Mouse (Mus musculus) intestine, embryonic 14.5 days (tissue): ENCODE data around the gene Lrrc17. TPM values are rescaled to one million over a fixed set of nuclear protein-coding genes. Genes with fewer than 3 reads are reported as not detected.

Experiments used
- ATAC-seq: fragments of 200-750 bp; cut with Nextera tagmentation; replicated peaks from 2 replicates; pipeline ENCODE4 v1.8.0; 2017; ENCODE audit warnings: low read depth, moderate number of reproducible peaks, moderate TSS enrichment, moderate library complexity; ENCODE audit not compliant: low FRiP score, low TSS enrichment
- DNase-seq: peaks from one replicate; pipeline ENCODE4 v3.0.0-alpha.2; 2018; ENCODE audit warnings: low spot score
- H3K27ac ChIP-seq: fragments of 300-500 bp; sonication (generic); 2 replicates; pipeline ENCODE4 v1.5.1; 2014; ENCODE audit warnings: low read depth, mild to moderate bottlenecking, control low read depth
- H3K27me3 ChIP-seq: fragments of 300-500 bp; sonication (generic); replicated peaks from 2 replicates; pipeline ENCODE4 v1.6.1; 2014; ENCODE audit warnings: low read length, control low read depth; ENCODE audit not compliant: control insufficient read depth, insufficient read depth
- H3K36me3 ChIP-seq: fragments of 300-500 bp; sonication (generic); 2 replicates; pipeline ENCODE4 v1.6.1; 2014; ENCODE audit warnings: low read length, control low read depth; ENCODE audit not compliant: control insufficient read depth, insufficient read depth
- H3K4me1 ChIP-seq: fragments of 300-500 bp; sonication (generic); replicated peaks from 2 replicates; pipeline ENCODE4 v1.6.1; 2014; ENCODE audit warnings: low read length, control low read depth, mixed read lengths; ENCODE audit not compliant: control insufficient read depth, insufficient read depth
- H3K4me2 ChIP-seq: fragments of 300-500 bp; sonication (generic); 2 replicates; pipeline ENCODE4 v1.6.1; 2014; ENCODE audit warnings: low read length
- H3K4me3 ChIP-seq: fragments of 300-500 bp; sonication (generic); 2 replicates; pipeline ENCODE4 v1.5.1; 2014; ENCODE audit warnings: low read depth, low read length, control low read depth, mixed read lengths
- H3K9ac ChIP-seq: fragments of 300-500 bp; sonication (generic); 2 replicates; pipeline ENCODE4 v1.6.1; 2014; ENCODE audit warnings: mild to moderate bottlenecking, low read length
- H3K9me3 ChIP-seq: fragments of 300-500 bp; sonication (generic); 2 replicates; pipeline ENCODE4 v1.6.1; 2016; ENCODE audit warnings: low read length, control low read depth; ENCODE audit not compliant: control insufficient read depth
- WGBS: fragments of 180-500 bp; shearing (Covaris S2); extraction: QIAGEN DNeasy Blood & Tissue Kit; methylation state at CpG from one replicate; pipeline ENCODE4 v1.1.7; 2014; 5-methylcytosine and 5-hydroxymethylcytosine counted together
- polyA plus RNA-seq: library from polyadenylated mRNA; unstranded; fragments of >200 nt; fragmentation: Nextera tagmentation; extraction: Ambion mirVana; gene quantifications from 2 replicates; pipeline ENCODE4 v1.2.1, GENCODE M21; 2014

Lrrc17 gene
- polyA plus RNA-seq: 40.2 and 42.5 TPM in 2 replicates

GRCm38 (mm10) chr5:21543409-21544201 lies at the start of gene Lrrc17:
TSS of gene Lrrc17 (plus strand) at chr5:21543559.
- Histone ChIP-seq H3K9ac (peak within 1 kb of the TSS; percentile 49), H3K9me3 (no peaks in the 10 kb centered on the region), H3K27me3 (no peaks in the 10 kb centered on the region), H3K4me1 (peaks cover 22% of the 10 kb centered on the region), H3K4me3 (peak within 1 kb of the TSS; percentile 47), H3K27ac (peak within 1 kb of the TSS; percentile 90), H3K36me3 (no peaks in the 10 kb centered on the region), H3K4me2 (peak within 1 kb of the TSS; percentile 43)
- 26% methylated on average over 17 of the region's 17 CpGs for WGBS
- peak; percentile 89 for ATAC-seq
- DNase-seq: peak; percentile 78

- Histone ChIP-seq H3K9ac (no peak overlapping the region), H3K27me3 (no peaks in the 10 kb centered on the region), H3K27ac (no peak overlapping the region), H3K4me2 (no peak overlapping the region), H3K4me3 (no peak overlapping the region), H3K36me3 (no peaks in the 10 kb centered on the region), H3K9me3 (no peaks in the 10 kb centered on the region), H3K4me1 (peaks cover 2% of the 10 kb centered on the region; the same call in 1 of the 2 replicates)
- no peak for DNase-seq
- no peak for ATAC-seq
- 52% methylated on average over 3 of the region's 3 CpGs for WGBS
Measured at GRCm38 (mm10) chr5:21494781-21495180, 48.6 kb upstream of the Lrrc17 start.

- 60% methylated on average over 6 of the region's 6 CpGs for WGBS
- Histone ChIP-seq H3K4me3 (no peak overlapping the region), H3K4me1 (peaks cover 13% of the 10 kb centered on the region; the same call in 1 of the 2 replicates), H3K36me3 (no peaks in the 10 kb centered on the region), H3K9me3 (no peaks in the 10 kb centered on the region), H3K9ac (no peak overlapping the region), H3K4me2 (no peak overlapping the region), H3K27ac (peak overlapping the region; percentile 29; the same call in 1 of the 2 replicates), H3K27me3 (no peaks in the 10 kb centered on the region)
- no peak for DNase-seq
- no peak for ATAC-seq
Measured at GRCm38 (mm10) chr5:21496321-21496720, 47.0 kb upstream of the Lrrc17 start.

GRCm38 (mm10) chr5:21496881-21497280 lies 46.5 kb upstream of the Lrrc17 start:
- Histone ChIP-seq H3K4me1 (peaks cover 16% of the 10 kb centered on the region; the same call in 1 of the 2 replicates), H3K9me3 (no peaks in the 10 kb centered on the region), H3K4me2 (no peak overlapping the region), H3K4me3 (no peak overlapping the region), H3K27me3 (no peaks in the 10 kb centered on the region), H3K27ac (peak overlapping the region; percentile 29), H3K9ac (no peak overlapping the region), H3K36me3 (no peaks in the 10 kb centered on the region)
- ATAC-seq (no peak), DNase-seq (no peak)
- 61% methylated on average over 3 of the region's 3 CpGs for WGBS

- no peak for DNase-seq
- H3K27ac ChIP-seq: no peak overlapping the region
- peaks cover 16% of the 10 kb centered on the region; the same call in 1 of the 2 replicates for H3K4me1 ChIP-seq
- no peak overlapping the region for H3K4me3 ChIP-seq
- 79% methylated on average over 2 of the region's 2 CpGs for WGBS
- no peaks in the 10 kb centered on the region for H3K9me3 ChIP-seq
- H3K9ac ChIP-seq: no peak overlapping the region
- H3K27me3 ChIP-seq: no peaks in the 10 kb centered on the region
- H3K36me3 ChIP-seq: no peaks in the 10 kb centered on the region
- H3K4me2 ChIP-seq: no peak overlapping the region
- ATAC-seq: no peak
Measured at GRCm38 (mm10) chr5:21498490-21498889, 44.9 kb upstream of the Lrrc17 start.

GRCm38 (mm10) chr5:21498925-21499324 lies 44.4 kb upstream of the Lrrc17 start:
- 68% methylated on average over 11 of the region's 11 CpGs for WGBS
- H3K36me3 ChIP-seq: no peaks in the 10 kb centered on the region
- no peak overlapping the region for H3K27ac ChIP-seq
- H3K9me3 ChIP-seq: no peaks in the 10 kb centered on the region
- DNase-seq (no peak), ATAC-seq (no peak)
- H3K4me3 ChIP-seq: no peak overlapping the region
- no peak overlapping the region for H3K4me2 ChIP-seq
- H3K9ac ChIP-seq: no peak overlapping the region
- H3K27me3 ChIP-seq: no peaks in the 10 kb centered on the region
- H3K4me1 ChIP-seq: peaks cover 16% of the 10 kb centered on the region; the same call in 1 of the 2 replicates

GRCm38 (mm10) chr5:21500133-21500532 lies 43.2 kb upstream of the Lrrc17 start:
- Histone ChIP-seq H3K27me3 (no peaks in the 10 kb centered on the region), H3K4me3 (no peak overlapping the region), H3K9me3 (no peaks in the 10 kb centered on the region), H3K27ac (0 out of 2 replicates have a peak overlapping the region, but pooled peaks have one; percentile 4), H3K4me2 (no peak overlapping the region), H3K9ac (no peak overlapping the region), H3K36me3 (no peaks in the 10 kb centered on the region), H3K4me1 (peaks cover 16% of the 10 kb centered on the region; the same call in 1 of the 2 replicates)
- 58% methylated on average over 10 of the region's 10 CpGs for WGBS
- no peak for DNase-seq
- no peak for ATAC-seq

GRCm38 (mm10) chr5:21500941-21501340 lies 42.4 kb upstream of the Lrrc17 start:
- Histone ChIP-seq H3K9me3 (no peaks in the 10 kb centered on the region), H3K27ac (peak overlapping the region; percentile 62), H3K4me2 (0 out of 2 replicates have a peak overlapping the region, but pooled peaks have one; percentile 6), H3K4me3 (no peak overlapping the region), H3K9ac (no peak overlapping the region), H3K4me1 (peaks cover 16% of the 10 kb centered on the region; the same call in 1 of the 2 replicates), H3K36me3 (no peaks in the 10 kb centered on the region), H3K27me3 (no peaks in the 10 kb centered on the region)
- ATAC-seq (no peak), DNase-seq (no peak)
- 63% methylated on average over 2 of the region's 2 CpGs for WGBS
